Mouse (Mus musculus) Patski (cell line): ENCODE results near the gene Hdac4. TPM values are rescaled to one million over a fixed set of nuclear protein-coding genes. Genes with fewer than 3 reads are reported as not detected.

Source experiments
- ATAC-seq: fragments of 100-300 bp; one replicate; pipeline ENCODE4 v1.8.0; 2021
- CTCF ChIA-PET: fragments of 350-600 bp; sonication (Branson Sonifier 250); formaldehyde crosslinking; loops from one replicate; lab custom pipeline; 2022; ENCODE audit warnings: inconsistent platforms; lab: Charles Lee
- POLR2A ChIA-PET: fragments of 350-600 bp; sonication (Branson Sonifier 250); formaldehyde crosslinking; loops from one replicate; lab custom pipeline; 2022; ENCODE audit warnings: antibody characterized with exemption, inconsistent platforms; lab: Charles Lee
- DNase-seq: peaks from one replicate; pipeline ENCODE4 v3.0.0-alpha.2; 2011; ENCODE audit warnings: low read depth, low spot score
- H3K27me3 ChIP-seq: fragments of 371-371 bp; one replicate; pipeline ENCODE4 v1.5.1; 2021
- CTCF ChIP-seq: fragments of 100-300 bp; IDR thresholded peaks from one replicate; pipeline ENCODE4 v1.5.1; 2021
- in situ Hi-C: fragments of 300-500 bp; cut with MboI; formaldehyde crosslinking; loops from 3 replicates; pipeline ENCODE4 v1.11.1; 2018; ENCODE audit warnings: low pct_unique_long_range_greater_than_20kb, mixed read lengths
- polyA plus RNA-seq: library from polyadenylated mRNA; unstranded; gene quantifications from one replicate; pipeline ENCODE4 v1.2.3, GENCODE M21; 2021

The Hdac4 gene
- polyA plus RNA-seq, 1 experiment from 2014 or later: 15.0 TPM

DNA sequence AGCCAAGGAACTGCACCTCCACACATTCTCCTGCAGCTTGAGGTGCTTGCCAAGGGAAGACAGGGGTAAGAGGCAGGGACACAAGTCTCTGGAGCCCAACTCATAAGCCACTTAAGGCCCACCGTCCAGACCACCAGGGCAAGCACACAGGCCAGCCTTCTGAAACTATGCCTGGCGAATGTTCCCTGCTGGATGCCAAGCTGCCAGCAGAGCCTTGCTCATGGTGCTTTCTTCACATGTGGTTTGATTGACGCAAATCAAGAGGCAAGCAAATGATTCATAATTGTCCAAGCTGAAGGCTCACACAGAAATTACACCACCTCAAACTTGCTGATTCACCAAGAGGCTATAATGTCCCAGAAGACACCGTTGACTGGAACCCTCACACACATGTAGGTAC, 108.7 kb downstream of the Hdac4 start:
- in situ Hi-C loops: no loop called here
- no peak for TF ChIP-seq CTCF
- ChIA-PET POLR2A (no interaction called here), CTCF (interaction anchor here (0.8 to 1.0 kb wide), 2 partner anchors 12 to 25 kb away, joined by 3 read pairs; no protein-coding TSS in a partner anchor)
- ATAC-seq: no peak
- H3K27me3 ChIP-seq: no peaks in the 10 kb centered on the region
- no peak for DNase-seq

DNA sequence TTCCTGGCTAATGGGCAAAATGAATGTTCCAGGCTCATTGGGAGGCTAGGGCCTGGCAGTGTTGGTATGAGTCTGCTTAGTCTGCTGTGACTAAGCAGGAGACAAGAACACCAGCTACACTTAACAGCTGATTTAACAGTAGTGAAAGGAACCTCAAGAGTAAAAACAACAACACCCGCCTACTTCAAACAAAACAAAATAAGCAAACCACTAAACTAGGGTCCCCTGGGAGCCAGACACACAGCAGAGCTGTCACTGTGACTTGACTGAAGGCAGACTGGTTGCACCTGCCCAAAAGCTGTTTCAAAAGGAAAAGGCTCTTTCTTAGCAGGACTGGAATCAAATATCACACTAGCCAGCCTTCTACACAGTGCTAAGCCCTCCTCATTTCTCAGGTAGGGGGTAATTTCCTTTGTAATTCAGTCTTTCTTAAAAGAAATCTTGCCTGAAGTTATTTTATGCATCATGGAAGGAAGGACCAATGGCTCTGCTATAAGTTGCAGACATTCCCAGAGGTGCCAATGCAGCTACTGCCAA, 109.2 kb downstream of the Hdac4 start:
- ChIA-PET POLR2A (no interaction called here), CTCF (interaction anchor here (0.8 to 1.0 kb wide), 2 partner anchors 13 to 24 kb away, joined by 3 read pairs; no protein-coding TSS in a partner anchor)
- TF ChIP-seq CTCF: no peak
- H3K27me3 ChIP-seq: no peaks in the 10 kb centered on the region
- in situ Hi-C loops: no loop called here
- no peak for DNase-seq
- no peak for ATAC-seq

DNA sequence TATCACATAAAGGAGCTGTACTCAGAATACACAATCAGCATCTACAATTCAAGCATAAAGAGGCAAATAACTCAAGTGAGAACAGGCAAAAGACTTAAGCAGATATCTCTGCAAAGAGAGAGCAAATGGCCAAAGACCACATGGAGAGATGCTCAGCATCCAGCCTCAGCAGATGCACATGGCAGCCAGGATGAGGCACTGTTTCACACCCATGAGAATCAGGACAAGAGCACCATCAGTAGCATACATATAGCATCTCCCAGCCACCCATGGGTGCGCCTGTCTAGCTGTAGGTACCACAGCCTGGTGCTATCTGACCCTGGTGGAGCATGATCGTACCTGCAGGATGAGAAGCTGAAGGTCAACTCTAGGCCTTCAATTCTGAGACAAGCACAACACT, 110.8 kb downstream of the Hdac4 start:
- DNase-seq: no peak
- TF ChIP-seq CTCF: no peak
- ATAC-seq: no peak
- in situ Hi-C loops: no loop called here
- no peaks in the 10 kb centered on the region for H3K27me3 ChIP-seq
- POLR2A ChIA-PET: no interaction called here
- CTCF ChIA-PET: no interaction called here

DNA sequence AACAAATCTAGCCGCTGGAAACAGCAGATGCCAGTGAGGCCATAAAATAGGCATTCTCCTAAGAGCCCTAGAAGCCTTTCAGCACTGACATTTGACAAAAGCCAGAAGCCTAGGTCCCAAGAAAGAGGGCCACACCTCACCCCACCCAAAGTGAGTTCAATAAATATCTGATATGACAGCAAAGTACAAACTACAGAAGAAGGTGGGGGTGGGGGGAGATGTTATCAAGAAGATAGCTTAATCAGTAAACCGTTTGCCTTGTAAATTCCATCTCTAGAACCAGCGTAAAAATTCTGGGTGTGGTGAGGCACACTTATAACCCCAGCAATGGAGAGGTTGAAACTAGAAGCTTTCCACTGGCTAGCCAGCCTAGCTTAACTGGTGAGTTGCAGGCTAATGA, 111.5 kb downstream of the Hdac4 start:
- POLR2A ChIA-PET: no interaction called here
- TF ChIP-seq CTCF: no peak
- CTCF ChIA-PET: no interaction called here
- in situ Hi-C loops: no loop called here
- ATAC-seq: no peak
- DNase-seq: no peak
- H3K27me3 ChIP-seq: no peaks in the 10 kb centered on the region

DNA sequence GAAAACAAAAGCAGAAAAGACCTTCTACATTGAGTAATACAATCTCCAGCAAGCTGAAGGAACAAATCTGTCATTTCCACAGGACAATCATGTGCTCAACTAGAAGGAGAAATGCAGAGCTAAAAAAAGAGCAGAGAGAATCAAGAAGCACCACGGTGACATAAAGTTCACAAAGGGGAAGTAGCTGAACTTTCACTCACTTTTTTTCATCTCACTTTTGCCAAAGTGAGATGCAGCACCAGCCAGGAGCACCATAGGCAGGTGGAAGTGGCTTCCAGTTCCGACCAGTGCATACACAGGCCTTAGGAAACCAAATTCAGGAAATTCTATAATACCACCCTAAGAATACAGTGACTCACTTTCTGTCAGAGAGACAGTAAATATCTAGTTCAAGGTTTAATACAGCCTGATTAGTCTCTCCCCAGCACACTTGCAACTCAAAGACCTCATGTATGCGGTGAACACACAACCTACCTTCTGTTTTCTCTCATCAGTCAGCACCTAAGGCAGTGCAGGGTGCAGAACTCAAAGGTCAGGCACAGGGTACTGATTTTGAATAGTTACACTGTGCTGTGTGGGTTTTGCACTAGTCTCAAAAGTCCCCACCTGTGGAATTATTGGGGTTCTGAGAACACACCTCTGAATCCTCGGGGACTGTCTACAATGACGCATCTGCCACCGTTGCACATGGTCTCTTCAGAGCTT, 112.5 kb downstream of the Hdac4 start:
- ChIA-PET CTCF (no interaction called here), POLR2A (no interaction called here)
- in situ Hi-C loops: no loop called here
- no peaks in the 10 kb centered on the region for H3K27me3 ChIP-seq
- no peak for ATAC-seq
- no peak for DNase-seq
- no peak for TF ChIP-seq CTCF

DNA sequence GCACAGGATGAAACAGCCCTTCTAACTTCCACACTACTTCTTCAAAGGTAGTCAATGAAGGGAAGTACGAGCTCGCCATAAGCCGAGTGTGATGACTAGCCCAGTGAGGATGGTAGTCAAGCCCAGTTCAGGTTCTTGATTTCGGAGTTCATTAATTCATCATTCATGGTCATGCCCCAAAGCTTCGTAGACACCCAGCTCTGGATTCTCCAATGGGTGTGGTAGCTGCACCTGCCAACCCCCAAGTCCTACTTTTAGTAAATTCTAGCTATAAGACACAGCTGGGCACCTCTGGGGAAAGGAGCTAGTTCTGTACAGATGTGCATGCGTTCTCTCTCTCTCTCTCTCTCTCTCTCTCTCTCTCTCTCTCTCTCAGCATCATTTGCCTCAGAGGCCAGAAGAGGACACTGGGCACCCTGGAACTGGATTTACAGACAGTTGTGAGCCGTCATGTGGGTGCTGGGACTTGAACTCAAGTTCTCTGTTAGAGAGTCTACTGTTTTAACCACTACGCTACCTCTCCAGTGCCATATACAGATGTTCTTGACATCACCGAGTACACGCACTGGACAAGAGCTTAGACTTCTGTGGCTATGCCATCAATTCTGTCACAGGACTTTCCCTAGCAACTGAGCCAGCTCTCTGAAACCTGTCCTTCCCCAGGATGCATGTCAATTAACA, 113.2 kb downstream of the Hdac4 start:
- no peak for TF ChIP-seq CTCF
- DNase-seq (no peak), ATAC-seq (no peak)
- CTCF ChIA-PET: no interaction called here
- no peaks in the 10 kb centered on the region for H3K27me3 ChIP-seq
- POLR2A ChIA-PET: no interaction called here
- in situ Hi-C loops: no loop called here

DNA sequence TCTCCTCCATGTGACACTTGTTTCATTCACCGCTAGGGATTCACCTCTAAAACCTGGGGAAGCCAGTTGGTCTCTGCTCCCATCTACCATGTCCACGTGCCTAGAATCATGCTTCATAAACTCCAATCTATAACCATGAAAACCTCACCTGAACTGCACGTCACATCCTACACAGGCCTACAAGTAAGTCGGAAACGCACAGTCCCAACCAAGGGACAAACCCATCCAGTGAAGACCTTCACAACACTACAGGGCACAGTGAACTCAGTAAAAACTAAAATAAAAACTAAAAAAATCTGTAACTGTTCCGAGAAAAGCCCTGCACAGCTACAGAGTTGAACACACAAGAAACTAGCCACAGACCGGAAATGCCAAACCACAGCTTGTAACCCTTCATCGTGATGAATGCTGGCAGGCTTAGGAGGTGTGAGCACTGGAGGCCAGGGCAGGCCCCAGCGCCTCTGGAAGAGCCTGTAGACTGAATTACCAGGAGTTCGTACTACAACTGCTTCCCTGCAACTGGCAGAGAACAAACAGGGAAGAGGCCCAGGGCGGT, 115.4 kb downstream of the Hdac4 start:
- ChIA-PET POLR2A (no interaction called here), CTCF (interaction anchor here (1.1 kb wide), 1 partner anchor 20 kb away, joined by 3 read pairs; no protein-coding TSS in a partner anchor)
- ATAC-seq (no peak), DNase-seq (peak; percentile 54)
- no peaks in the 10 kb centered on the region for H3K27me3 ChIP-seq
- in situ Hi-C loops: loop anchor here (5.0 kb wide), 1 partner anchor 92 kb away; no protein-coding TSS in a partner anchor
- TF ChIP-seq CTCF: no peak

- DNase-seq (peak; percentile 90), ATAC-seq (peak; percentile 67)
- ChIA-PET POLR2A (no interaction called here), CTCF (interaction anchor here (1.2 to 1.5 kb wide), 3 partner anchors 14 to 59 kb away, joined by 3 to 5 read pairs (median 3); no protein-coding TSS in a partner anchor)
- in situ Hi-C loops: loop anchor here (5.0 kb wide), 1 partner anchor 97 kb away; no protein-coding TSS in a partner anchor
- no peak for TF ChIP-seq CTCF
- H3K27me3 ChIP-seq: no peaks in the 10 kb centered on the region
Observed at GRCm38 (mm10) chr1:92075312-92075711, 120.2 kb downstream of the Hdac4 start.

DNA sequence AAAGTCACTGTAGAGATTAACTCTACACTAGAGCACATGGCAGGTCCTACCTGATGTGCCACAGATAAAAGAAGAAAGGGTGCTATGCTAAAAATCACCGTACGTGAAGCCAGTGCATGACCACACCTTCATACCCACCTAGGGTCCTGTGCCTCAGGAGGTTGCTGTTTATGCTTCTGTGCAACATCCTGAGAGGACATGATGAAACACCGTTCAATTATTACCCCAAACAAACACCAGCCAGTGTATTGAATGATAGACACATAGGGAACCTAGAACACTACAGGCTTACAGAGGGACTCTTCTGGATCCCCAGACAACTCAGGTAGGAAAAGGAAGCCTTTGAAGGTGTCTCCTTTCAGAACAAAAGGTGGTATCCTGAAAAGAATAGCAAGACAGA, 120.8 kb downstream of the Hdac4 start:
- no peak for ATAC-seq
- in situ Hi-C loops: loop anchor here (5.0 kb wide), 1 partner anchor 98 kb away; no protein-coding TSS in a partner anchor
- no peaks in the 10 kb centered on the region for H3K27me3 ChIP-seq
- POLR2A ChIA-PET: no interaction called here
- TF ChIP-seq CTCF: no peak
- CTCF ChIA-PET: interaction anchor here (1.3 to 1.5 kb wide), 2 partner anchors 28 to 58 kb away, joined by 3 read pairs; no protein-coding TSS in a partner anchor
- no peak for DNase-seq

- ATAC-seq (no peak), DNase-seq (no peak)
- POLR2A ChIA-PET: no interaction called here
- in situ Hi-C loops: no loop called here
- no peak for TF ChIP-seq CTCF
- no peaks in the 10 kb centered on the region for H3K27me3 ChIP-seq
- CTCF ChIA-PET: no interaction called here
Observed at GRCm38 (mm10) chr1:92069932-92070677, 125.4 kb downstream of the Hdac4 start.
